Mouse (Mus musculus): ENCODE data around the gene Mpg.

- TF ChIP-seq TAL1 (IDR thresholded peaks at IDR 0.05; ENCODE audit: low read length) (no peak), GATA1 (IDR thresholded peaks at IDR 0.05; ENCODE audit: low read length) (no peak)
These were observed 37.4 kb upstream of the Mpg start for GRCm38 (mm10) chr11:32188881-32189280.
